Mouse (Mus musculus): ENCODE results near the gene Ibsp.

The Ibsp gene

DNA sequence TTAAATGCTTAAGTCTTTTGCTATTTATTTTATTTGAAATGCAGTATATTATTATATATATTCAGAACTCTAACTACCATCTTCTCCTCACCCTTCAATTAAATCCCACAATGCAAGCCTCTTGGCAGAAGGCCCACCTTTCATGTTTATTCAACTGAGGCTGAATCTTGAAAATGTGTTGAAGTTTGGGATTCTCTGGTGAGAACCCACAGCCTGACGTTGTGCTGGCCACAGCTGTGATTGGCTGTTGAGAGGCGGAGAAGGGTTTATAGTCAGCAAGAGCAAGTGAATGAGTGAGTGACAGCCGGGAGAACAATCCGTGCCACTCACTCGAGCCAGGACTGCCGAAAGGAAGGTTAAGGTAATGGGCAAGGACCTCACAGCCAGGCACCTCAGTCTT lies at the start of gene Ibsp:
Gene Ibsp, plus strand, starts transcription at position 178 of the 400 bp plus-strand sequence.
- no peak for DNase-seq

DNA sequence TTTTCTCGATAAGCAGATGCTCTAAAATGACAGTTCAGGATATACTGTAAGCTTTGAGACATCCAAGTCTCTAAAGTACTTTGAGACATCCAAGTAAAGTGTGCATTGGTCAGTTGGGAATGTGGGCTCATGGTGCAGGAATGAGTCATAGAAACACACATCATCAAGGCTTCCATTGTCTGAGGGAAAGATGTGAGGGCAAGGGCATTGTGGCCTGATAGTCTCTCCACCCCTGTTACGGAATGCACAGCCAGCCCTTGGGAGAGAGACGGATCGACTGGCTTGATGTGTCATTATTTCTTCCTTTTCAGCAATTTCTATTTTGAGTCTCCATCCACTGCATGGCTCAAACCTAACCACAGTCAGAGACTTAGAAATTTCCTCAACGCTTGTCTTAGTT lies 47.2 kb upstream of the Ibsp start:
- DNase-seq = no peak

DNA sequence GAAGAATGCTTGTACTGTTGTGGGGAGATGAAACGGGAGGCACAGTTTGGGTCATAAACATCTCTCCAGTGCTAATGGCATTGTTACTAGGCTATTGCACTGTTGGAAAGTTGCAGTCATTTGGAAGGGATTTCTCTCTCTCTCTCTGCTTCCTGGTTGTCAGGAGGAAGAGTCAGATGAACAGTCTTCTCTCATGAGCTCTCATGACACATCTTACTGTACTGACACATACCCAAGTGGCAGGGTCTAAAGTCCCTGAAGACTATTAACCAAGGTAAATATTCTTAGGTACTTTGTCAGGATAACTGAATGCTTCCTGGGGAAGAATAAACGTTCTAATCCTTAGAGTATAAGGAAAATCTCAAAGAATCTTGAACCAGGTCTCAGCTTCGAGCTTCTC lies 42.4 kb upstream of the Ibsp start:
- no peak for DNase-seq

DNA sequence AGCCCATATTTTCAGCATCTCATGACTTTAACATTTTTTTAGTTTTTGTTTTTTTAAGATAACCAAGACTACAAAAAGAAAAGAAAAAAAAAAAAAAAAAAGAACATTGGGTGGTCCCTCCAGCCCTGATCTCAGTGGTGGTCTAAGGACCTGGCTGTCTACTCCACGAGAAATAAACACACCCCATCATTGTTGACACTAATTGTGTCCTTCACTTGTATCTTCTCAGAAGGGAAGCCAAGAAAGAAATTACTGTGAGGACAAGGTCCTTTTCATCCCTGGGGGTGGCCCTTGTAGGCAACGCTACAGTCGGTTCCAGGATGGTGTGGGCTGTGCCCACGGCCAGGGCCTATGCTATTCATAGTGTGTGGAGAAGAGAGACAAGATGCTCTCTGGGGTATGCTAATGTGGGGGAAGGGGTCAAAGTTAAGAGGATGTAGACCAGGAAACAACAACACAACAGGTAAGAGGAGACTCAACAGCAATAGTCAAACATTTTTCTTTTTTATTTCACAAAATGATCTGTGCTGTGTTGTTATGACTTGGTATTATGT lies 37.0 kb upstream of the Ibsp start:
- DNase-seq = no peak

DNA sequence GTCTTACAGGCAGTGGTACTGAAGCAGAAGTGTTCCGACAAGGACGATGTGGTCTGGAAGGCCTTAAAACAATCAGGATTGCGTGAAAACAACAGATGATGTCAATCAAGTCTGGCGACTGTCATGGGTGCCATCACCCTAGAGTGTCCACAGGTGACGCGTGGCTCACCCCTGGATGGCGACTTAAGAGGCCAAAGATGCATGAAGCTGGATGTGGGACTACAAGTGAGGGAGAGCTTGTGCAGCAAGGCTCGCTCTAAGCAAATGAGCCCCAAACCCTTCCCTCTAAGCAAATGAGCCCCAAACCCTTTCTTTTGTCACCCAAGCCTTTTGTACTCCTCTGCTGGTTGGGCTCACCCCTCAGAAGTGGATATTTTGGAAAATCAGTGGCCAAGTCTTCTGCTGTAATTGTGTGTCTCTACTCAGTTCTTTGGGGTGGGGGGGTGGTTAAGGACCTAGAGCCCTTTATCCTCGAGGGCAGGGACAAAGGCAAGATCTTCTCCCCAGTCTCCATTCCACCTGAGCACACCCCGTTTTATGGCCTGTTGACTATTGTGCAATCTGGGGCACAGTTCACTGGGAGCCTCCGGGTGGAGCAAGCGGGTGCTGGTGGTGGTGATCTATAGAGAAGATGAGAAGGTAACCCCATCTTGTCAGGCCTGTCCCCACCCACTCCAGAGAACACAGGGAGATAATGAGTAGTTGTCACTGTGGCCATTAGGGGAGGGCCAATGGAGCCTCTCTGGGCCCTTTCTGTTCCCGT lies 35.8 kb upstream of the Ibsp start:
- no peak for DNase-seq

DNA sequence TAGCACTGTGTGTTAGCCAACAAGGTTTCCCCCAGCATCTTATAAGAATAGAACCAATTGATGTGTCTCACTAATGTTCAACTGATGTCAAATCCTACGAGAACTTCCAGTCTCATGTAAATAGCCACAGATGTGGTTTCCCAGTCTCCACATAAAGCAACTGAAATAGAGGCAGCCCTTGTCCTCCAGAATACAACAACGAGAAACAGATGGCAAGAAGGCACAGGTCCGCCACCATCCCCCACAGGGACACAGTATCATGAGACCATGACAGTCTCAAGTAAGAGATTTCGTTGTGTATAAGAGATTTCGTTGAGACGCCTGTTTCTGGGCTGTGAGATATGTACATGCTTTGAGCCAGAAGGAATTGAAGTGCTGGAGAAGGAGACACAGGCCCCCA lies 4.8 kb upstream of the Ibsp start:
- no peak for DNase-seq

DNA sequence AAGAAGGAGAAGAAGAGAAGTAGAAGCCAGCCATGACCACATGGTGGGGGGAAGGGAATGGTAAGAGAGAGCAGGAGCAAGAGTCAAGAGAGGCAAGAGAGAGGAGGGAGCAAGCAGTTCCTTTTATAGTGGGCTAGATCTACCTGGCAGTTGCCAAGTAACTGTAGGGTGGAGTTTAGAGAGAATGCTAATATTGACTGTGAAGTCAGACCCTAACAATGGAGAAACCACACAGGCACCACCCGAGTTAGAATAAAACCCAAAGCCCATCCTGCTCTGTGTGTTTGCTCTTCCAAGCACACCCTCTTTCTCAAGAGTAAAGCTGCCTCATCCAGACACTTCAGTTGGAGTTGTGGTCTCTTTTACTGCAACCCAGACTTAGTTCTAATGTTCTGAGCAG lies 15.1 kb downstream of the Ibsp start:
- DNase-seq = no peak

DNA sequence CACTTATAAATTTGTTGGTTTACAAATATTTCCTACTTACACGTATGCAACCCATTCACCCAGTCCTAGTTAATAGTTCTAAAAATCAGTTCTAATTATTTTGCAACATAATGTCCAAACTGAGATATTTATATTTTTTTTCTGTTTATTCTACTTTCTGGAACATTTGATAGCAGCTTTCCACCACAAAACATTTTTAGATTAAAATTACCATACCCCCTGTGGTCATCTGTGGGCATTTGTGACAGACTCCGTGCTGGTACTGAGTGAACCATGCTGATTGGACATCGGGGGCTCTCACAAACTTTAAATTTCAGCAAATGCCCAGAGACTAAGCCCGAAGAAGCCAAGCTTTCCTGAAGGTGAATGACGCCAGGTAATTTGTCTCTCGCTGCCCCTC lies 26.1 kb downstream of the Ibsp start, which contains the start of gene Mepe:
Gene Mepe, plus strand, starts transcription at position 301 of the 400 bp plus-strand sequence.
- DNase-seq = no peak

DNA sequence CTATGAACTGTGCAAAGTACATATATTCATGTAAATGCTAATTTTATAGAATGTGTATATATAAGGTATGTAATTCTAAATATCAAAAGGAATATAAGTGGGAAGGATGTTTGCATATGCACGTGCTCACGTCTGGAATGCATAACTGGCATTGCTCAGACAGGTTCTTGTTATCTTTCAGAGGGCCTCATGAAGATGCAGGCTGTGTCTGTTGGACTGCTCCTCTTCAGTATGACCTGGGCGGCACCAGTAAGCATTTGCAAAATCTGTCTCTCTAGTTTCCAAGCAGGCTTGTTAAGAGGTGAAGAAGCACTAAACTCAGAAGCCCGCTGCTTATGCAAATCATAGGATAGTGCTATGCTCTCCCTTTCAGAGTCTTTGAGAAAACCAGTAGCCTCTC lies 27.9 kb downstream of the Ibsp start:
- no peak for DNase-seq

DNA sequence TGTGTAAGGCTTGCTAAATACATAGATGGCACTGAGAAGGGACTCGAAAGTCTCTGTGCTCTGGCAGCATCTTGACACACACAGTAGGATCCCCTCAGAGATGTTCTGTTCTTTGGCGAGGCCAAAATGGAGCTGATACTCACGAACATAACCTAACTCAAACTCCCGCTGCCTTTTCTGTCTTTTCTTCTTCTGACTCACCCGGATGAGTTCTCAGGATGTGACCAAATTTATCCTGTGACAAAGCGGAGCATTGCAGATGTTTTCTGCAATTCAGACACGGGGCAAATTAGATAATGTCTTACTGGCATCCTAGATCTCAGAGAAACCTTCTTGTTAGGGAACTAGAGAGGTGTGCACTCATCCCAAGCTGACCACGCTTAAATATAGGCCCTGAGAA lies 28.4 kb downstream of the Ibsp start:
- DNase-seq = no peak

DNA sequence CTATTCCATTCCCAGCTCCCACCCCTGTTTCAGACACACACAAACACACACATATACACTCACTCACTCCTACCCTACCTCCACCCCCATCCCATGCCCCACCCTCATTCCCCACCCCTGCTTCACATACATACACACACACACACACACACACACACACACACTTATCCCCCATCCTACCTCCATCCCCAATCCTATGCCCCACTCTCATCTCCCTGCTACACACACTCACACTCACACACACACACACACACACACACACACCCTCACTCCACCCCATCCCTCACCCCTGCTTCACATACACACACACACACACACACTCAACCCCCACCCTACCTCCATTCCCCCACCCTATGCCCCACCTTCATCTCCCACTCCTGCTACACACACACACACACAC lies 28.9 kb downstream of the Ibsp start:
- no peak for DNase-seq

DNA sequence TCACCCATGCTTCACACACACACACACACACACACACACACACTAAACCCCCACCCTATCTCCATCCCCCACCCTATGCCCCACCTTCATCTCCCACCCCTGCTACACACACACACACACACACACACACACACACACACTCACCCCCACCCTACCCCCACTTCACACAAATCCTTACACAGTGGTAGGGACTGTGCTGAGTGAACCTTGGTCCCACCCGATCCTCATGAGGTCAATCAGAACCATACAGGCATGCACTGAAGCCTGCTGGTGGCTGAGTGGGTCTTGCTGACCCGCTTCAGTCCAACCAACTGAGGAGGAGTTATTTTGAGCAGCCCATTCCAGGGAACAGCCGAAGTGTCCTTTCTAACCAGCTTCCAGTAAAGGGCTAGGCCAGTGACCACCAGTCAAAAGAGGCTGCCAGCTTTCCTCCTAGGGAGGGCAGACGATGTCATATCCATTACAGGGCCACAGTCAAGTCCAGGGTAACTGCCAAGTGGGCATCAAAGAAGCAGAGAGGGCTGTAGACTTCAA lies 29.4 kb downstream of the Ibsp start:
- no peak for DNase-seq

DNA sequence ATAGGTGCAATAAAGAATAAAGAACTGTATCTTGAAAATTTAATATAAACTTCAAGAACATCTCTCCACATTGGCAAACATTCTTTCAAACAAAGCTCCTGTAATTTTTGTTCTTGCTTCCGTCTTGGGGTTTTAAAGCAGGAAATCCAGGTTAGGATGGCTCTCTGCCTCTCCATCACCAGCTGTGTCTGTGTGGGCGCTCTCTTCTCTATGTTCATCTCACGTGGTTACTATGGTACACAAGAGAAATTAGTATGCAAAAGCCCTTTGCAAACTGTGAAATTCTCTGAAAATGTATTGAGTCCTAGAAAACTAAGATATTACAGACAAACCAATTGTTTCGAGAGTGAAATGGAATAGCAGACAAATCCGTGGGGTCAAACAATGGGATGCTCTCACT lies 30.4 kb downstream of the Ibsp start:
- DNase-seq = no peak

DNA sequence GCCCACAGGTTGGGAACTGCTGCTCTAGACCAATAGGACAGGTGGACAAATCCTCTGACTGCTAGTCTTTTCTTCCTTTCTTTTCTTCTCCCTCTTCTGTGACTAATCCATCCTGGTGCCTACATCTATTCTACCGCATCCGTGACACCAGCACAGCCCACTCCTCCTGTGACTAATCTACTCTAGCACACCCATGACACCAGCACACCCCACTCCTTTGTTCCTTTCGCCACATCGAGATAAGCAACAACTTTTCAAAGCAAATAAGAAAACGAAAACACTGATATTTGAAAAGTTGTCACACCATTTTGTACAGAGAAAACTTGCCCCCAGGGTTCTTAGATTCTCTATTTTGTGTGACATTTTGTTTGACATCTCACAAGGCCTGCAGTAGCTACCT lies 31.1 kb downstream of the Ibsp start:
- no peak for DNase-seq

DNA sequence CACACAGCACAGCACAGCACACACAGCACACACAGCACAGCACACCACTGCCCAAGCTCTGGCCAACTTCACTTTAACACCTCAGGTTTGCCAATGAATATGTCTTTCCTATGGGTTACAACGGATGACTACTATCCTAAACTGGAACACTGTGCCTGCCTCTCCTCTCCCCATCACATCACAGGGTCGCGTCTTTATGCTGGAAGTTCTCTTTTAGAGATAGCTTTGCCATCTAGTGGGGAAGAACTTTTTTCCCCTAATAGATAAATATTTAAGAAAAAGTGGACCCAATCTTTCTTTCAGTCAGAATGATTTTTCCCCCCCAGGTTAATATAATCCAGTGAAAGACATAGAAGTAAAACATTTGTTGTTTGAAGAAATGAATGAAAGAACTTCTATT lies 33.3 kb downstream of the Ibsp start:
- no peak for DNase-seq

DNA sequence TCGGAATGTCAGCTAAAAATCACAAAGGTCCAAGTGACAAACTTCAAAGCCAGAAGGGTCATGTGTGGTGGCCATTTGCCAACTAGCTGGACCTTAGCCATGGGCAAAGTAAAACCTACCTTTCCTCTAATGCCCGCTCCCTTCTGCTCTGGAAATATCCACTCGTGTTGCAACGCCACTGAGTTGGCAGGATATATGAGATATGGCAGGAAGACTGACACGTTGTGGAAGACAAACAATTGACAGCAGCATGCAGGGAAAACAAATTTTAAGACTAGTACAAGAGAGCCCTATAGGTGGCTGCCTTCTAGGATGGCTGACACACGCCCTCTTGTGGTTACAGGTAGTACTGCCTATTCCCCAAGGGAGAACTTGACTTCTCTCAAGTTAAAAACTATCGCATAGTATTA lies 34.3 kb downstream of the Ibsp start:
- DNase-seq = peak; percentile 20

DNA sequence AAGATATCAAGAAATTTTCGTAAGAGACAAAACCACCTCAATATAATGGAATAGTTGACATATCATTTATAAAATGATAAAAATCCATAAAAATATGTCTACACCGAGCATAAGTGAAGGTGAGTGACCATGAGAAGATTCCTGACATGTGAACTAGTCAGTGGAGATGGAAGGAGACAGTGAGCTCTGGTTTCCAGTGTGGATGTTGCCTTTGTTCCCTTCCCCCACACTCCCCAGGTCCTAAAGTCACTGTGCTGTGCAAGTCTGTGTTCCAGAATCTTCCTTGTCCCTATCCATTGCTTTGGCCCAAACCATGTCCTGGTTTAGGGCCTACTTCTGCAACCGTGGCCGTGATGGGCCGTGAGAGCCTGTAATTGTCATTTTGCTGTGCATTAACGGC lies 34.7 kb downstream of the Ibsp start:
- no peak for DNase-seq

DNA sequence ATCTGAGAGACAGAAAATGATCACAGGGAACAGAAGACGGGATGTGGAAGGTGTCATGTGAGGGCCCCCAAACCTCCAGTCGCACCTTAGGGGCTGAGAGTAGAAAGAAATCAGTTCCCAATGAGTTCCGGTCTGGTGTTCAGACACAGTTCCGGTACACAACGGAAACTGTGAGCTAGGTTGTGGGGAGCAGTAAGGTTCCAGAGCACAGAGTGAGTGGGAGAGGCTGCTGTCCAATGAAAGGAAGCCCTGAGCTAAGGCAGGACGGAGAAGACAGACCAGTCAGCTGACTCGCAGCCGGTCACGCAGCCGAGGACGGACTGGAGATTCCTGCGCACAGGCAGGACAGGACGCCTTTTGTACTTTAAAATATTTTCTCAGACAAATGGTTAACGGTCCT lies 35.5 kb downstream of the Ibsp start:
- DNase-seq = no peak

DNA sequence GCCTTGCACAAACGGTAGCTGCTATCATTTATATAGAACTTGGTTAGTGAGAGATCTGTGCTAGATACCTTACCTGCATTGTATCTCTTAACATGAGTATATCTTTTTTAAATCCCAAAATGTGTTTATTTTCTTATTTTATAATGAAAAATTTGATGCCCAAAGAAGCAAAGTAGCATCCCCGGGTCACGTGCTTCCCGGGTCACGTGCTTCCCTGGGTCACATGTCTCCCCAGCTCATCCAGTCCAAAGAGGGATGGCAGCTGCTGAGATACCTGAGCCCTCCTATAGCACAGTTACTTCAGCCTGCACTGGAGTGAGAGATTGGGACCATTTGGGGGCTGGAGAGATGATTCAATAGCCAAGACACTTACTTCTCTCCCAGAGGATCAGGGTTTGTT lies 37.0 kb downstream of the Ibsp start:
- no peak for DNase-seq

DNA sequence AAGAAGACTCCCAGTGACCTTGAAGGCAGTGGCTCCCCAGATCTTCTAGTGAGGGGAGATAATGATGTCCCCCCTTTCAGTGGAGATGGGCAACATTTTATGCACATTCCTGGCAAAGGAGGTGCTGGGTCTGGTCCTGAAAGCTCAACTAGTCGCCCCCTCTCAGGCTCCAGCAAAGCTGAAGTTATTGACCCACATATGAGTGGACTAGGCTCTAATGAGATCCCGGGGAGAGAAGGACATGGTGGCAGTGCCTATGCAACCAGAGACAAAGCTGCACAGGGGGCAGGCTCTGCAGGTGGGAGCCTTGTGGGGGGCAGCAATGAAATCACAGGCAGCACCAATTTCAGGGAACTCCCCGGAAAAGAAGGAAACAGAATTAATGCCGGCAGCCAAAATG lies 38.5 kb downstream of the Ibsp start:
- no peak for DNase-seq

DNA sequence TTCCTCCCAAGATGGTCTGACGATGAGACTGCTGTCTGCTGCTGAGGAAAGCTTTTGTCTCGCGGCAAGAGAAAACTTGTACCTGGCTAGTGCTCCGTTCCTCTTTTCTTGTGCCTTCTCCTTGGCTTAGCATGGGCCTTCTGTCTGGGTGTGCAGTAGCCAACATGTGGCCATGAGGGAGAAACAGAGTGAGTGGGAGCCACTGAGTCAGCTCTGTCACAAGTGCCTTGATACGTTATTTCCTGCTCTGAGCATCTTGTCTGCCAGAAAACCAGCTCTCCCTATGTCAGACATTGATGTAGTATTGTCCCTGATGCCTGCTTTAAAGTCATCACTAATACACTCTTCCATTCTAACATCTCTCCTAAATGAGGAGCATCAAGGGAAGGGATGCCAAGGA lies 40.0 kb downstream of the Ibsp start:
- no peak for DNase-seq

DNA sequence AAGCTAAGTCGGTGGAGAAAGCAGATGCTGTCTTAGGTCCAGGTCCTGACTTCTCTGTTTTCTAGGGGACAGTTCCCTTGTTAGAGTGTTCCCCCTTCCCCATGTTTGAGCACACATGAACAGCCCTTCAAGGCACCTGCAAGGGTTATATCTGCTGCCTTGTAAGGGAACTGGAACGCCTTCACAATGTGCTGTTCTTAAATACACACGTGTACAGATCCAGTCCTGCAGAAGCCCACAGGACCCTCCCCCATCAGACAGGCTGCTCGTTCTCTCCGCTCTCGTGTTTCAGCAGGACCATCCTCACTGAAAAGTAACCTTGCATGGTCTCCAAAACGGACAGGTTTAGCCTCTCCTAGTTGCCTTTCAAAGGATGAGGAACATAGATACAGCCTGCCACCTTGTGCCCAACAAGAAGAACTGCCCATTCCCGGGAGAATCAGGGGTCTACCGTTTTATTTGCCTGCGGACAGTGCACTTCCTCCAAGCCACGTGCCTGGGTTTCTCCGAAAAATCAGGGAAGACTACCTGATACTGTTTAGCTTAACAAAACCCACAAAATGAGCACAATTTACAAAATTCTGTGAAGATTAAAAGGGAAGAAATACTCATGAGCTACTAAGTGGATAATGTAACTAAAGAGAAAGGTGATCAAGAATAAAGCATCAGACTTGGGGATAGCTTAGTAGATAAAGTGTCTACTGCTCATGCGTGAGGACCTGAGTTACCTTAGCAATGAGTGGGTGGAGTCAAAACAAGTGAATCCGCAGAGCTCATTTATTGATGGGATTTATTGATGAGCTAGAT lies 40.9 kb downstream of the Ibsp start:
- peak; percentile 5 for DNase-seq

DNA sequence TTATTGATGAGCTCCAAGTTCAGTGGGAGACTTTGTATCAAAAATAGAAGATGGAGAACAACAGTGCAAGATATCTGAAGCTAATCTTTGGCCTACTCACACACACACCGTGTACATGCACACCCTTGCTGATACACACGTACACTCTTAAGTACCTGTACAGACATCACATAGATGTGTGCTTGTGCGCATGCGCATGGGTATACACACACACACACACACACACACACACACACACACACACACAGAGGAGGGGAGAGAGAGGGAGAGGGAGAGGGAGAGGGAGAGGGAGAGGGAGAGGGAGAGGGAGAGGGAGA lies 41.5 kb downstream of the Ibsp start:
- no peak for DNase-seq

DNA sequence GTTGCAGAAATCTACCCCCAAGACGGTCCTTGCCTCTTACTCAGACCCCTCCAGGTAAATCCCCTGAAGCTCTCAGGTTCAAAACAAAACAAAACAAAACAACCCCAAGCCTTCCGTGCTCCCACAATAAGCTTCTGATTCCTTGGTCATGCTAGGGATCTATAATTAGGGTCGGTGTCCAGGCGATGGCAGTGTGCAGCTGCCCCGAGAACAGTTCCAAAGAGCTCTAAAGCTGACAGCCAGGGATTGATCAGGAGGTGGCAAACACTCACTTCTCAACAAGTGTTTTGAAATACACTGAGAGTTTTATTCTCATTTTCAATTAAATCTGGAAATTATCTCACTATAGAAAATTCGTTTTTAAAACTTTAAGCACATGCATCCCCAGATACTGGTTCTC lies 43.9 kb downstream of the Ibsp start:
- no peak for DNase-seq

All from thymus, postnatal 14 days (tissue).